34 mouse cellular contexts compared by ENCODE assay signal in genomic region chr14:121912501-121912900, GRCm38 (mm10). TPM values are rescaled to one million over a fixed set of nuclear protein-coding genes. Genes with fewer than 3 reads are reported as not detected.
"Had no signal": no experiment of that assay in that cellular context is flagged by ENCODE, and none has a peak within 500 bp of the region (broad histone marks: within the 10 kb centered on the region; RNA-seq: fewer than 3 reads in every experiment).

No protein-coding gene starts in this region.

- H3K4me3 ChIP-seq: limb, embryonic 10.5 days; limb, embryonic 12.5 days; limb, embryonic 13.5 days; limb, embryonic 15.5 days; liver, embryonic 12.5 days; liver, embryonic 13.5 days; liver, embryonic 15.5 days; lung, embryonic 15.5 days; megakaryocyte, embryonic 14.5 days; midbrain, embryonic 10.5 days; midbrain, embryonic 12.5 days; midbrain, embryonic 13.5 days; midbrain, embryonic 15.5 days; myocyte had no signal

- H3K27ac ChIP-seq: limb, embryonic 10.5 days; limb, embryonic 12.5 days; limb, embryonic 13.5 days; limb, embryonic 15.5 days; liver, embryonic 12.5 days; liver, embryonic 13.5 days; liver, embryonic 14.5 days; liver, embryonic 15.5 days; lung, embryonic 15.5 days; macrophage; midbrain, embryonic 10.5 days; midbrain, embryonic 12.5 days; midbrain, embryonic 13.5 days; midbrain, embryonic 15.5 days had no signal

- DNase-seq: left cerebral cortex, postnatal 4 days; liver; liver, embryonic 13.5 days; liver, postnatal 0 days; lung, adult 18-20 months; lung, adult 2 months; lung, embryonic 14.5 days; lung, postnatal 10 days; lung, postnatal 14 days; lung, postnatal 36 days; lung, postnatal 4 days; midbrain, embryonic 14.5 days had no signal

RNA-seq across cellular contexts. Expression of gene Gpr18, which starts 3.1 kb away (rescaled TPM):
- total RNA-seq: left cerebral cortex, adult 18-20 months; left cerebral cortex, adult 8-10 months; left cerebral cortex, postnatal 10 days; left cerebral cortex, postnatal 14 days; left cerebral cortex, postnatal 25 days; left cerebral cortex, postnatal 36 days; left cerebral cortex, postnatal 4 days; midbrain, postnatal 0 days had no signal
